Mouse (Mus musculus) kidney, embryonic 14.5 days (tissue): ENCODE results near the gene Efna5. TPM values are rescaled to one million over a fixed set of nuclear protein-coding genes. Genes with fewer than 3 reads are reported as not detected.

Experiments
- ATAC-seq: fragments of 200-750 bp; cut with Nextera tagmentation; 2 replicates; pipeline ENCODE4 v1.8.0; 2017; ENCODE audit warnings: moderate number of reproducible peaks, mild to moderate bottlenecking, moderate TSS enrichment, moderate library complexity; ENCODE audit not compliant: low FRiP score, low TSS enrichment
- H3K27ac ChIP-seq: fragments of 300-500 bp; sonication (generic); 2 replicates; pipeline ENCODE4 v1.5.1; 2014; ENCODE audit warnings: low read depth, mild to moderate bottlenecking, low read length, moderate library complexity, mixed read lengths
- H3K27me3 ChIP-seq: fragments of 300-500 bp; sonication (generic); 2 replicates; pipeline ENCODE4 v1.6.1; 2014; ENCODE audit warnings: mild to moderate bottlenecking, low read length; ENCODE audit not compliant: control insufficient read depth, insufficient read depth
- H3K36me3 ChIP-seq: fragments of 300-500 bp; sonication (generic); 2 replicates; pipeline ENCODE4 v1.6.1; 2014; ENCODE audit warnings: low read length, mixed read lengths; ENCODE audit not compliant: control insufficient read depth, insufficient read depth
- H3K4me1 ChIP-seq: fragments of 300-500 bp; sonication (generic); 2 replicates; pipeline ENCODE4 v1.6.1; 2014; ENCODE audit warnings: low read length, mixed read lengths; ENCODE audit not compliant: control insufficient read depth, insufficient read depth
- H3K4me2 ChIP-seq: fragments of 300-500 bp; sonication (generic); replicated peaks from 2 replicates; pipeline ENCODE4 v1.6.1; 2014; ENCODE audit warnings: low read depth, mild to moderate bottlenecking, low read length
- H3K4me3 ChIP-seq: fragments of 300-500 bp; sonication (generic); 2 replicates; pipeline ENCODE4 v1.5.1; 2014; ENCODE audit warnings: mild to moderate bottlenecking, low read length
- H3K9ac ChIP-seq: fragments of 300-500 bp; sonication (generic); 2 replicates; pipeline ENCODE4 v1.6.1; 2014; ENCODE audit warnings: low read depth, mild to moderate bottlenecking, low read length, moderate library complexity
- H3K9me3 ChIP-seq: fragments of 300-500 bp; sonication (generic); 2 replicates; pipeline ENCODE4 v1.6.1; 2016; ENCODE audit warnings: low read length; ENCODE audit not compliant: control insufficient read depth
- WGBS: fragments of 180-500 bp; shearing (Covaris S2); extraction: QIAGEN DNeasy Blood & Tissue Kit; methylation state at CpG from one replicate; pipeline ENCODE4 v1.1.7; 2014; 5-methylcytosine and 5-hydroxymethylcytosine counted together
- polyA plus RNA-seq: library from polyadenylated mRNA; unstranded; fragments of >200 nt; fragmentation: Nextera tagmentation; extraction: Ambion mirVana; gene quantifications from 2 replicates; pipeline ENCODE4 v1.2.1, GENCODE M21; 2014

Gene Efna5
- polyA plus RNA-seq, 1 experiment from 2014 or later: 36.4 TPM

- Histone ChIP-seq H3K4me1 (peaks cover 13% of the 10 kb centered on the region), H3K27me3 (no peaks in the 10 kb centered on the region), H3K4me3 (no peak overlapping the region), H3K36me3 (no peaks in the 10 kb centered on the region), H3K4me2 (no peak overlapping the region), H3K9me3 (no peaks in the 10 kb centered on the region; the same call in 1 of the 2 replicates), H3K9ac (no peak overlapping the region), H3K27ac (no peak overlapping the region)
- ATAC-seq: 0 out of 2 replicates have a peak, but pooled peaks have one; percentile 62
- WGBS: 80% methylated on average over 6 of the region's 6 CpGs
These were observed 143.7 kb downstream of the Efna5 start for GRCm38 (mm10) chr17:62737404-62737803.

GRCm38 (mm10) chr17:62735943-62736342, 145.2 kb downstream of the Efna5 start:
- ATAC-seq: peak; percentile 85
- no peak overlapping the region for H3K4me2 ChIP-seq
- no peaks in the 10 kb centered on the region; the same call in 1 of the 2 replicates for H3K9me3 ChIP-seq
- H3K9ac ChIP-seq: no peak overlapping the region
- WGBS: 9% methylated on average over 11 of the region's 11 CpGs
- peaks cover 13% of the 10 kb centered on the region for H3K4me1 ChIP-seq
- H3K36me3 ChIP-seq: no peaks in the 10 kb centered on the region
- no peaks in the 10 kb centered on the region for H3K27me3 ChIP-seq
- H3K4me3 ChIP-seq: no peak overlapping the region
- no peak overlapping the region for H3K27ac ChIP-seq

GRCm38 (mm10) chr17:62734901-62735300, 146.2 kb downstream of the Efna5 start:
- no peaks in the 10 kb centered on the region; the same call in 1 of the 2 replicates for H3K9me3 ChIP-seq
- no peaks in the 10 kb centered on the region for H3K27me3 ChIP-seq
- H3K4me2 ChIP-seq: no peak overlapping the region
- ATAC-seq: no peak
- no peaks in the 10 kb centered on the region for H3K36me3 ChIP-seq
- peaks cover 21% of the 10 kb centered on the region for H3K4me1 ChIP-seq
- 21% methylated on average over 10 of the region's 10 CpGs for WGBS
- H3K9ac ChIP-seq: no peak overlapping the region
- no peak overlapping the region for H3K27ac ChIP-seq
- H3K4me3 ChIP-seq: no peak overlapping the region

GRCm38 (mm10) chr17:62734067-62734466, 147.1 kb downstream of the Efna5 start:
- Histone ChIP-seq H3K36me3 (no peaks in the 10 kb centered on the region), H3K27ac (no peak overlapping the region), H3K9ac (no peak overlapping the region), H3K4me1 (peaks cover 28% of the 10 kb centered on the region), H3K4me3 (no peak overlapping the region), H3K27me3 (no peaks in the 10 kb centered on the region), H3K9me3 (no peaks in the 10 kb centered on the region; the same call in 1 of the 2 replicates), H3K4me2 (no peak overlapping the region)
- 68% methylated on average over 4 of the region's 4 CpGs for WGBS
- ATAC-seq: no peak

- Histone ChIP-seq H3K27me3 (no peaks in the 10 kb centered on the region), H3K4me3 (no peak overlapping the region), H3K9ac (no peak overlapping the region), H3K4me1 (peaks cover 23% of the 10 kb centered on the region), H3K4me2 (no peak overlapping the region), H3K36me3 (no peaks in the 10 kb centered on the region), H3K9me3 (no peaks in the 10 kb centered on the region), H3K27ac (no peak overlapping the region)
- 55% methylated on average over 10 of the region's 10 CpGs for WGBS
- ATAC-seq: peak; percentile 65; the same call in 1 of the 2 replicates
These were observed 151.2 kb downstream of the Efna5 start for GRCm38 (mm10) chr17:62729754-62730470.

GRCm38 (mm10) chr17:62728142-62728917, 152.8 kb downstream of the Efna5 start:
- Histone ChIP-seq H3K27me3 (no peaks in the 10 kb centered on the region), H3K9me3 (no peaks in the 10 kb centered on the region), H3K4me1 (peaks cover 23% of the 10 kb centered on the region), H3K27ac (no peak overlapping the region), H3K4me3 (no peak overlapping the region), H3K36me3 (no peaks in the 10 kb centered on the region), H3K9ac (no peak overlapping the region), H3K4me2 (no peak overlapping the region)
- WGBS: 71% methylated on average over 10 of the region's 10 CpGs
- no peak for ATAC-seq

- no peak overlapping the region for H3K4me3 ChIP-seq
- no peaks in the 10 kb centered on the region for H3K9me3 ChIP-seq
- peaks cover 23% of the 10 kb centered on the region for H3K4me1 ChIP-seq
- WGBS: 84% methylated on average over 5 of the region's 5 CpGs
- no peak overlapping the region for H3K9ac ChIP-seq
- no peak overlapping the region for H3K4me2 ChIP-seq
- ATAC-seq: no peak
- H3K27ac ChIP-seq: no peak overlapping the region
- no peaks in the 10 kb centered on the region for H3K36me3 ChIP-seq
- no peaks in the 10 kb centered on the region for H3K27me3 ChIP-seq
These were observed 155.0 kb downstream of the Efna5 start for GRCm38 (mm10) chr17:62726102-62726501.

- no peak overlapping the region for H3K9ac ChIP-seq
- H3K4me2 ChIP-seq: no peak overlapping the region
- no peaks in the 10 kb centered on the region for H3K9me3 ChIP-seq
- 81% methylated on average over 5 of the region's 5 CpGs for WGBS
- no peaks in the 10 kb centered on the region; the same call in 1 of the 2 replicates for H3K4me1 ChIP-seq
- no peak for ATAC-seq
- no peak overlapping the region for H3K27ac ChIP-seq
- no peak overlapping the region for H3K4me3 ChIP-seq
- H3K27me3 ChIP-seq: no peaks in the 10 kb centered on the region
- no peaks in the 10 kb centered on the region for H3K36me3 ChIP-seq
These were observed 158.2 kb downstream of the Efna5 start for GRCm38 (mm10) chr17:62722962-62723361.

- 96% methylated on average over 3 of the region's 3 CpGs for whole genome bisulfite sequencing
- Histone ChIP-seq H3K4me3 (no peak overlapping the region), H3K4me1 (peaks cover 5% of the 10 kb centered on the region; the same call in 1 of the 2 replicates), H3K4me2 (no peak overlapping the region), H3K27me3 (no peaks in the 10 kb centered on the region), H3K9me3 (no peaks in the 10 kb centered on the region), H3K36me3 (no peaks in the 10 kb centered on the region), H3K9ac (no peak overlapping the region), H3K27ac (no peak overlapping the region)
- ATAC-seq: no peak
These were observed 159.5 kb downstream of the Efna5 start for GRCm38 (mm10) chr17:62721595-62721994.
